Mouse (Mus musculus) ovary, adult 18-20 months (tissue): Measurements from ENCODE around the gene Strap.

Source experiments
- DNase-seq: peaks from one replicate; pipeline ENCODE4 v3.0.0; 2022; ENCODE audit warnings: low spot score, mixed read lengths

Gene Strap

DNA sequence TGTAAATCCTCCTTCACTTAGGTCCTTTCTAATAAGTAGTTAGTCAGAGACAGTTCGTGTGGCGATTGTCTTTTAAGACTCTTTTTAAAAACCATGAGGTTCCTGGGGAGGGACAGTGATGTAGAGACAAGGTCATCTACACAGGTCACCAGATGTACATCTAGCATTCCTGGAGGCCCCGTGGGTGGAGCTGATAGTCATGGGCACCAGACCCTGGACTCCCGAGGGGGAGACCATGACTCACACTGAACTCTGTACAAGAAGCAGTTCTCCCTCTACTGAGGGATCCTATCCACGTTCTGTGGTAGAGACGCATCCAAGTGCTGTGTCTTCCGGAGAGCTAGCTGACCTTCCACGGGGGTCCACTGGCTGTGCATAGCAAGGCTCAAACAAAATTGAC is 42.1 kb downstream of the Strap start:
- DNase-seq = no peak

- no peak for DNase-seq
These were observed 49.2 kb downstream of the Strap start for GRCm38 (mm10) chr6:137783899-137784637.

GRCm38 (mm10) chr6:137788976-137789590 is 54.2 kb downstream of the Strap start:
- no peak for DNase-seq

DNA sequence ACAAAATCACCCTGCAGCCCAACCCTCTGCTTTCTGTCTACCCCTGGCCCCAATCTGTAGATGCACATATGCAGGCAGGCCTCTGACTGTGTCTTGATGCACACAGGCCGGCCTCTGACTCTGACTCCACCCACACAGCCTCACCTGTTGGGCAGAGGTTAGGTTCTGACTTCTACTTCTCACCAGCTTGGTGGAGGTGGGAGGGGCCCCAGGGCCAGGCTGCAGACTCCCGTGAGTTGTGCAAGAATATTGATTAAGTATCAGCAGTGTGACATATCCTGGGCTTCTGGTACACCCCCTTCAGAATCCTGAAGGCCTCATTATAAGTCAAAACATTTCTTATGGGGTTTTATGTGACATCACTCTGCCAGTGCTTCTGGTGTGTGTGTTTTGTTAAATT is 54.8 kb downstream of the Strap start:
- no peak for DNase-seq

- no peak for DNase-seq
These were observed 60.6 kb downstream of the Strap start for GRCm38 (mm10) chr6:137795494-137795893.

DNA sequence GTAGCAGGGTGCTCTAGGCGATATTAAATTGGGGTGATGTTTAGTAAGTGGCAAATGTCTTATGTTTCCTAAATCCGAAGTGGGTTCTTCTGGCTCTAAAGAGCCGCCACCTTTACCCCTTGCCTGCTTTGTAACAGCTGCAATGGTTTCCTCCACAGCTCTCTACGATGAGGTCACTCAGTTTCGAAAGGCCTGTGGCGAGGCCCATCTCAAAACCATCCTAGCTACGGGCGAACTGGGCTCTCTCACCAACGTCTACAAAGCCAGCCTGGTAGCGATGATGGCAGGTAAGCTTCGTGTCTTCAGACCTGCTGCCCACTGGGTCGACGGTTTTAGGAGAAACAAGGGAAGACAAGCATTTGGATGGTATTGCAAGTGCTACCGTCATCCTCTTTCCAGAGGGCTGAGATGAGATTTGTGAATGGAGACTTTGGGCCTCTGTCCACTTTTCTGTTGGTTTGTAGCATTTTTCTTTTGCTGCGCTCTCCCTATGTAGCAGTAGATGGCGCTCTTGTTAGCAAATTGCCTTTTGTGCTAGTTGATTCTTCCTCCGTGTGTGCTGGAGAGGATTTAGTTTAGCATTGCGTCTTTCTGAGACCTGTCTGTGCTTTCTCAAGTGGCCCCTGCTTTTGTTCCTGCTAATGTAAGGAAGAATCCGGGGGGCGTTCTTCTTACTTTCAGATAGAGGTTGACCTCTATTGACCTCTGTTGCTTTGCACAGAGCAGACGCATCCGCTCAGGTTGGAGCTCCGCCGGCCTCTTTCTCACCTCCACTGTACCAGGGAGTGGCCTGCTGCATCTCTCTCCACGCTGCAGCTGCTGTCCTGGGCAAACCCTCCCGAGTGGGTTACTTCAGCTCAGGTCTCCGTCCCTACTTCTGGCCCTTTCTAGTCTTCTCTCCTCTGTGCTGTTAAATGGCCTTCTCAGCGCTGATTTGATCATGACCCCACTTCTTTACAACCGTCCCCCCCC is 62.0 kb downstream of the Strap start:
- no peak for DNase-seq

DNA sequence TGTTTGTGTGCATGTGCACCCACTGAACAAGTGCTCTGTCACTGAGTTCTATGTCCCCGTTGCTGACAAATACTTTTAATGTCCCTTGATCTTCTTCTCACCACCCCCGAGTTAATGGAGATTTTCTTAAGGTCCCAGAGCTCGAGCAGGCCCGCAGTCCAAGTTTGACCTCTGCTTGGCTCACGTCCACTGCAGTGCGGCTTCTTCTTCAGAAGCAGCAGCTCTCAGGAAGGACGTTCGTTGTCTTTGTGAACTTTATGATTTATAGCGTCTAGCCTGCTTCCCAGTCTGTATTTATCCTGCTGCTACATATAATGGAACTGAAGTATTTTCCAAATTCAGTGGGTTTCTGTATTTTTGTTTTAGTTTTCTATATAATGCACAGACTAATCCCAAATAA is 64.4 kb downstream of the Strap start:
- no peak for DNase-seq
